Comparison of ENCODE assay signal across 9 mouse cellular contexts in the genomic region with DNA sequence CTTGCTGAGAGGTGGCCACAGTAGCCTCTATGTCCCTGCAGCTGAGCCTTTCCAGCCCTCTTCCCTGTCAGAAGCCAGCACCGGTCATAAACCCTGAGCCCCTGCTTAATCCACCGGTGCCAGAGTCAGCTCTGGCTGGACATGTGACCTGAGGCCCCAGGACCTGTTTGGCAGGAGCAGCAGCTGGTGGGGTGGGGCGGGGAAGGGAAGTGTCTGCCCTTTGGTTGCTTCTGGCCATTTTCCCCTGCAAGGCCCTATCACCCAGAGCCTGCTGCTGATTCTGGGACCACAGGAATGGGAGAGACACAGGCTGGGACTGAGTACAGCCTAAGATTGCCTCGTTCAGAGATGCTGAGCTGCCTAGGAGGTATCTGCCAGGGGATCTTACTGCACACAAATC.
DNase-seq lines count a peak whose midpoint lies in the region; ATAC-seq lines count a peak whose summit lies in the region.
"Had no signal": no experiment of that assay in that cellular context is flagged by ENCODE, and none has a peak within 500 bp of the region (broad histone marks: within the 10 kb centered on the region; RNA-seq: fewer than 3 reads in every experiment).

No protein-coding gene starts in this region.

- ATAC-seq in erythroid progenitor cell, adult 5-6 weeks (replicated peaks; ENCODE audit: low FRiP score, poor library complexity, severe bottlenecking), result no peak

- intact Hi-C loops in left cerebral cortex, postnatal 36 days (cut with DNase I), result no loop called here

- peak; percentile 35 for DNase-seq in embryo, embryonic 11 days
- DNase-seq in embryo, embryonic 10.5 days (ENCODE audit: low spot score), result no peak
- peak; percentile 52 to 74 for DNase-seq in urinary bladder, adult 18-20 months (ENCODE audit: low spot score in 2 of 2)
- DNase-seq in urinary bladder, postnatal 10 days (ENCODE audit: low spot score), result no peak
- DNase-seq in kidney, adult 9 months, result peak; percentile 72
- peak; percentile 56 to 79 for DNase-seq in urinary bladder, postnatal 36 days (ENCODE audit: low spot score in 2 of 2)
- DNase-seq in left cerebral cortex, postnatal 36 days (ENCODE audit: low spot score in 2 of 2), result no peak
- DNase-seq: layer of hippocampus, adult 9-11 months had no signal

Comparison
In these comparisons a context has a peak if more than half of its experiments do, and no peak if none do; other contexts are left out.
1. DNase-seq: peak in embryo, embryonic 11 days (single experiment), urinary bladder, adult 18-20 months (2 of 2), kidney, adult 9 months (single experiment) and urinary bladder, postnatal 36 days (2 of 2); none in embryo, embryonic 10.5 days (single experiment), urinary bladder, postnatal 10 days (single experiment) and left cerebral cortex, postnatal 36 days (0 of 2).